Mouse (Mus musculus) gastrocnemius, postnatal 36 days (tissue): ENCODE results near the gene Rps6kb2. TPM values are rescaled to one million over a fixed set of nuclear protein-coding genes. Genes with fewer than 3 reads are reported as not detected.
A peak's percentile ranks its signal among the peaks of the same experiment; 100 is the strongest.

Experiments
- DNase-seq, 2 experiments: peaks; one replicate each; pipeline ENCODE4 v3.0.0; 2022
- intact Hi-C: fragments of 180-260 bp; cut with DNase I; formaldehyde crosslinking; loops from one replicate; pipeline ENCODE4 v1.15.1; 2025
- total RNA-seq, 2 experiments: library from RNA; stranded (reverse); gene quantifications; 2 replicates each; pipeline ENCODE4 v1.2.3; 2021

Rps6kb2 gene
- total RNA-seq, 2 experiments from 2014 or later, result 25.2 to 26.8 TPM

- no peak for DNase-seq
- intact Hi-C loops, result no loop called here
These were observed 6.4 kb downstream of the Rps6kb2 start for GRCm38 (mm10) chr19:4156771-4157170.

GRCm38 (mm10) chr19:4156073-4156579 lies 7.0 kb downstream of the Rps6kb2 start:
- no peak for DNase-seq
- intact Hi-C loops, result no loop called here

GRCm38 (mm10) chr19:4155223-4156072 lies 7.7 kb downstream of the Rps6kb2 start:
- intact Hi-C loops, result no loop called here
- DNase-seq, result peak in 1 of 2 experiments; percentile 13

GRCm38 (mm10) chr19:4154437-4155222 lies 8.5 kb downstream of the Rps6kb2 start:
- intact Hi-C loops, result no loop called here
- peak in 1 of 2 experiments; percentile 11 for DNase-seq

- intact Hi-C loops, result no loop called here
- DNase-seq, result no peak
These were observed 9.9 kb downstream of the Rps6kb2 start, which contains the start of gene Ptprcap for GRCm38 (mm10) chr19:4153232-4153654. Gene Ptprcap, plus strand, starts transcription at chr19:4153604.

GRCm38 (mm10) chr19:4152445-4153231 lies 10.5 kb downstream of the Rps6kb2 start:
- intact Hi-C loops, result no loop called here
- DNase-seq, result no peak

- DNase-seq, result no peak
- intact Hi-C loops, result no loop called here
These were observed 11.3 kb downstream of the Rps6kb2 start for GRCm38 (mm10) chr19:4151898-4152297.

- DNase-seq, result no peak
- intact Hi-C loops, result no loop called here
These were observed 11.7 kb downstream of the Rps6kb2 start for GRCm38 (mm10) chr19:4151488-4151860.

GRCm38 (mm10) chr19:4150567-4151487 lies 12.3 kb downstream of the Rps6kb2 start:
- no peak for DNase-seq
- intact Hi-C loops, result no loop called here

GRCm38 (mm10) chr19:4149764-4150461 lies 13.2 kb downstream of the Rps6kb2 start:
- no peak for DNase-seq
- intact Hi-C loops, result no loop called here

GRCm38 (mm10) chr19:4149283-4149682 lies 13.9 kb downstream of the Rps6kb2 start:
- DNase-seq, result no peak
- intact Hi-C loops, result no loop called here

- intact Hi-C loops, result no loop called here
- no peak for DNase-seq
These were observed 14.3 kb downstream of the Rps6kb2 start for GRCm38 (mm10) chr19:4148819-4149218.

GRCm38 (mm10) chr19:4148491-4148806 lies 14.7 kb downstream of the Rps6kb2 start, which contains the start of gene Coro1b:
Gene Coro1b, plus strand, starts transcription at chr19:4148619.
- peak; percentile 97 to 98 for DNase-seq
- intact Hi-C loops, result no loop called here

- intact Hi-C loops, result no loop called here
- DNase-seq, result no peak
These were observed 15.2 kb downstream of the Rps6kb2 start for GRCm38 (mm10) chr19:4147782-4148490.

GRCm38 (mm10) chr19:4147022-4147405 lies 16.1 kb downstream of the Rps6kb2 start:
- intact Hi-C loops, result no loop called here
- DNase-seq, result no peak

- intact Hi-C loops, result no loop called here
- no peak for DNase-seq
These were observed 16.7 kb downstream of the Rps6kb2 start for GRCm38 (mm10) chr19:4146366-4147021.

- no peak for DNase-seq
- intact Hi-C loops, result no loop called here
These were observed 17.2 kb downstream of the Rps6kb2 start for GRCm38 (mm10) chr19:4145936-4146335.
